Mouse (Mus musculus): ENCODE results near the gene Steap1. TPM values are rescaled to one million over a fixed set of nuclear protein-coding genes. Genes with fewer than 3 reads are reported as not detected.

Gene Steap1
- 1.7 and 2.9 TPM in 2 replicates for polyA plus RNA-seq (2014; fragmentation: Nextera tagmentation; extraction: Ambion mirVana)

GRCm38 (mm10) chr5:5748866-5749682 is at the start of gene Steap1:
Gene Steap1, minus strand, starts transcription at chr5:5749326.
- H3K9me3 ChIP-seq (ENCODE audit: control insufficient read depth, low read length): no peaks in the 10 kb centered on the region
- peak within 1 kb of the TSS; percentile 73 for H3K9ac ChIP-seq (ENCODE audit: low read length)
- peak within 1 kb of the TSS; percentile 65 to 66 for H3K4me3 ChIP-seq (ENCODE audit: control insufficient read depth in 1 of 2, insufficient read depth in 1 of 2, low read depth in 1 of 2, low read length in 2 of 2)
- H3K4me1 ChIP-seq (ENCODE audit: control insufficient read depth in 2 of 2, insufficient read depth in 2 of 2, low read length in 2 of 2): 0 out of 4 replicates have a peak, but pooled peaks cover 0 to 3% of the 10 kb centered on the region in 2 experiments
- H3K4me2 ChIP-seq (ENCODE audit: low read length): peak within 1 kb of the TSS; percentile 99
- H3K27me3 ChIP-seq (ENCODE audit: control insufficient read depth, insufficient read depth, low read length): peaks cover 4% of the 10 kb centered on the region; the same call in 1 of the 2 replicates
- no peaks in the 10 kb centered on the region for H3K36me3 ChIP-seq (ENCODE audit: control insufficient read depth, insufficient read depth, low read length)
- under 1% methylated on average over 59 of the region's 75 CpGs for WGBS
- peak; percentile 93 for ATAC-seq (ENCODE audit: insufficient number of reproducible peaks, insufficient read depth, low FRiP score, low read depth)
- no peak within 1 kb of the TSS for H3K27ac ChIP-seq (replicated peaks in 1 of 2; ENCODE audit: control insufficient read depth in 1 of 2, insufficient read depth in 1 of 2, low read depth in 2 of 2, low read length in 2 of 2)

- H3K9me3 ChIP-seq (ENCODE audit: control insufficient read depth, low read length): no peaks in the 10 kb centered on the region
- H3K4me1 ChIP-seq (ENCODE audit: control insufficient read depth in 2 of 2, insufficient read depth in 2 of 2, low read length in 2 of 2): no peaks in the 10 kb centered on the region
- ATAC-seq (ENCODE audit: insufficient number of reproducible peaks, insufficient read depth, low FRiP score, low read depth): no peak
- no peak overlapping the region for H3K4me3 ChIP-seq (ENCODE audit: control insufficient read depth in 1 of 2, insufficient read depth in 1 of 2, low read depth in 1 of 2, low read length in 2 of 2)
- no peak overlapping the region for H3K4me2 ChIP-seq (ENCODE audit: low read length)
- no peaks in the 10 kb centered on the region for H3K36me3 ChIP-seq (ENCODE audit: control insufficient read depth, insufficient read depth, low read length)
- H3K27me3 ChIP-seq (ENCODE audit: control insufficient read depth, insufficient read depth, low read length): no peaks in the 10 kb centered on the region
- no peak overlapping the region for H3K27ac ChIP-seq (replicated peaks in 1 of 2; ENCODE audit: control insufficient read depth in 1 of 2, insufficient read depth in 1 of 2, low read depth in 2 of 2, low read length in 2 of 2)
- 74% methylated on average over 2 of the region's 2 CpGs for WGBS
- H3K9ac ChIP-seq (ENCODE audit: low read length): no peak overlapping the region
Measured at GRCm38 (mm10) chr5:5787106-5787505, 38.0 kb upstream of the Steap1 start.

GRCm38 (mm10) chr5:5756392-5757019 is 7.4 kb upstream of the Steap1 start:
- Histone ChIP-seq H3K4me2 (ENCODE audit: low read length) (no peak overlapping the region), H3K27me3 (ENCODE audit: control insufficient read depth, insufficient read depth, low read length) (no peaks in the 10 kb centered on the region), H3K27ac (replicated peaks in 1 of 2; ENCODE audit: control insufficient read depth in 1 of 2, insufficient read depth in 1 of 2, low read depth in 2 of 2, low read length in 2 of 2) (no peak overlapping the region), H3K9ac (ENCODE audit: low read length) (no peak overlapping the region), H3K36me3 (ENCODE audit: control insufficient read depth, insufficient read depth, low read length) (no peaks in the 10 kb centered on the region), H3K4me1 (ENCODE audit: control insufficient read depth in 2 of 2, insufficient read depth in 2 of 2, low read length in 2 of 2) (no peaks in the 10 kb centered on the region), H3K4me3 (ENCODE audit: control insufficient read depth in 1 of 2, insufficient read depth in 1 of 2, low read depth in 1 of 2, low read length in 2 of 2) (no peak overlapping the region), H3K9me3 (ENCODE audit: control insufficient read depth, low read length) (no peaks in the 10 kb centered on the region)
- no peak for ATAC-seq (ENCODE audit: insufficient number of reproducible peaks, insufficient read depth, low FRiP score, low read depth)
- WGBS: 57% methylated on average over 3 of the region's 3 CpGs

- H3K4me2 ChIP-seq (ENCODE audit: low read length): no peak overlapping the region
- H3K4me3 ChIP-seq (ENCODE audit: control insufficient read depth in 1 of 2, insufficient read depth in 1 of 2, low read depth in 1 of 2, low read length in 2 of 2): no peak overlapping the region
- H3K4me1 ChIP-seq (ENCODE audit: control insufficient read depth in 2 of 2, insufficient read depth in 2 of 2, low read length in 2 of 2): 0 out of 4 replicates have a peak, but pooled peaks cover 0 to 2% of the 10 kb centered on the region in 2 experiments
- no peak overlapping the region for H3K27ac ChIP-seq (replicated peaks in 1 of 2; ENCODE audit: control insufficient read depth in 1 of 2, insufficient read depth in 1 of 2, low read depth in 2 of 2, low read length in 2 of 2)
- WGBS: 2% methylated on average over 9 of the region's 9 CpGs
- no peaks in the 10 kb centered on the region for H3K9me3 ChIP-seq (ENCODE audit: control insufficient read depth, low read length)
- H3K9ac ChIP-seq (ENCODE audit: low read length): no peak overlapping the region
- no peaks in the 10 kb centered on the region for H3K36me3 ChIP-seq (ENCODE audit: control insufficient read depth, insufficient read depth, low read length)
- ATAC-seq (ENCODE audit: insufficient number of reproducible peaks, insufficient read depth, low FRiP score, low read depth): no peak
- H3K27me3 ChIP-seq (ENCODE audit: control insufficient read depth, insufficient read depth, low read length): peaks cover 4% of the 10 kb centered on the region; the same call in 1 of the 2 replicates
Measured at GRCm38 (mm10) chr5:5755039-5755438, 5.9 kb upstream of the Steap1 start.

- WGBS: under 1% methylated on average over 13 of the region's 13 CpGs
- Histone ChIP-seq H3K4me3 (ENCODE audit: control insufficient read depth in 1 of 2, insufficient read depth in 1 of 2, low read depth in 1 of 2, low read length in 2 of 2) (peak overlapping the region; percentile 65 to 66), H3K36me3 (ENCODE audit: control insufficient read depth, insufficient read depth, low read length) (no peaks in the 10 kb centered on the region), H3K4me1 (ENCODE audit: control insufficient read depth in 2 of 2, insufficient read depth in 2 of 2, low read length in 2 of 2) (0 out of 4 replicates have a peak, but pooled peaks cover 0 to 3% of the 10 kb centered on the region in 2 experiments), H3K27me3 (ENCODE audit: control insufficient read depth, insufficient read depth, low read length) (peaks cover 4% of the 10 kb centered on the region; the same call in 1 of the 2 replicates), H3K4me2 (ENCODE audit: low read length) (peak overlapping the region; percentile 99), H3K27ac (replicated peaks in 1 of 2; ENCODE audit: control insufficient read depth in 1 of 2, insufficient read depth in 1 of 2, low read depth in 2 of 2, low read length in 2 of 2) (no peak overlapping the region), H3K9ac (ENCODE audit: low read length) (peak overlapping the region; percentile 73), H3K9me3 (ENCODE audit: control insufficient read depth, low read length) (no peaks in the 10 kb centered on the region)
- ATAC-seq (ENCODE audit: insufficient number of reproducible peaks, insufficient read depth, low FRiP score, low read depth): peak; percentile 20; the same call in 1 of the 2 replicates
Measured at GRCm38 (mm10) chr5:5749772-5750222, 671 bp upstream of the Steap1 start.

GRCm38 (mm10) chr5:5734445-5734844 is 14.7 kb downstream of the Steap1 start:
- 93% methylated on average over 9 of the region's 9 CpGs for WGBS
- no peak for ATAC-seq (ENCODE audit: insufficient number of reproducible peaks, insufficient read depth, low FRiP score, low read depth)
- H3K4me3 ChIP-seq (ENCODE audit: control insufficient read depth in 1 of 2, insufficient read depth in 1 of 2, low read depth in 1 of 2, low read length in 2 of 2): no peak overlapping the region

GRCm38 (mm10) chr5:5732858-5733257 is 16.3 kb downstream of the Steap1 start:
- H3K36me3 ChIP-seq (ENCODE audit: control insufficient read depth, insufficient read depth, low read length): no peaks in the 10 kb centered on the region
- no peak overlapping the region for H3K4me3 ChIP-seq (ENCODE audit: control insufficient read depth in 1 of 2, insufficient read depth in 1 of 2, low read depth in 1 of 2, low read length in 2 of 2)
- H3K4me1 ChIP-seq (ENCODE audit: control insufficient read depth in 2 of 2, insufficient read depth in 2 of 2, low read length in 2 of 2): no peaks in the 10 kb centered on the region
- WGBS: 64% methylated on average over 2 of the region's 2 CpGs
- no peak for ATAC-seq (ENCODE audit: insufficient number of reproducible peaks, insufficient read depth, low FRiP score, low read depth)
- no peak overlapping the region for H3K9ac ChIP-seq (ENCODE audit: low read length)
- H3K4me2 ChIP-seq (ENCODE audit: low read length): no peak overlapping the region
- H3K27me3 ChIP-seq (ENCODE audit: control insufficient read depth, insufficient read depth, low read length): no peaks in the 10 kb centered on the region
- H3K27ac ChIP-seq (replicated peaks in 1 of 2; ENCODE audit: control insufficient read depth in 1 of 2, insufficient read depth in 1 of 2, low read depth in 2 of 2, low read length in 2 of 2): no peak overlapping the region
- no peaks in the 10 kb centered on the region for H3K9me3 ChIP-seq (ENCODE audit: control insufficient read depth, low read length)

More at GRCm38 (mm10) chr5:5734445-5734844, 14.7 kb downstream of the Steap1 start:
- Histone ChIP-seq H3K4me1 (ENCODE audit: control insufficient read depth in 2 of 2, insufficient read depth in 2 of 2, low read length in 2 of 2) (no peaks in the 10 kb centered on the region), H3K36me3 (ENCODE audit: control insufficient read depth, insufficient read depth, low read length) (no peaks in the 10 kb centered on the region), H3K4me2 (ENCODE audit: low read length) (no peak overlapping the region), H3K27ac (replicated peaks in 1 of 2; ENCODE audit: control insufficient read depth in 1 of 2, insufficient read depth in 1 of 2, low read depth in 2 of 2, low read length in 2 of 2) (no peak overlapping the region), H3K27me3 (ENCODE audit: control insufficient read depth, insufficient read depth, low read length) (no peaks in the 10 kb centered on the region), H3K9ac (ENCODE audit: low read length) (no peak overlapping the region), H3K9me3 (ENCODE audit: control insufficient read depth, low read length) (no peaks in the 10 kb centered on the region)
